Mouse (Mus musculus): Measurements from ENCODE around the gene Fat4. TPM values are rescaled to one million over a fixed set of nuclear protein-coding genes. Genes with fewer than 3 reads are reported as not detected.

Gene Fat4
- polyA plus RNA-seq, 1 experiment from 2014 or later = 22.9 TPM

DNA sequence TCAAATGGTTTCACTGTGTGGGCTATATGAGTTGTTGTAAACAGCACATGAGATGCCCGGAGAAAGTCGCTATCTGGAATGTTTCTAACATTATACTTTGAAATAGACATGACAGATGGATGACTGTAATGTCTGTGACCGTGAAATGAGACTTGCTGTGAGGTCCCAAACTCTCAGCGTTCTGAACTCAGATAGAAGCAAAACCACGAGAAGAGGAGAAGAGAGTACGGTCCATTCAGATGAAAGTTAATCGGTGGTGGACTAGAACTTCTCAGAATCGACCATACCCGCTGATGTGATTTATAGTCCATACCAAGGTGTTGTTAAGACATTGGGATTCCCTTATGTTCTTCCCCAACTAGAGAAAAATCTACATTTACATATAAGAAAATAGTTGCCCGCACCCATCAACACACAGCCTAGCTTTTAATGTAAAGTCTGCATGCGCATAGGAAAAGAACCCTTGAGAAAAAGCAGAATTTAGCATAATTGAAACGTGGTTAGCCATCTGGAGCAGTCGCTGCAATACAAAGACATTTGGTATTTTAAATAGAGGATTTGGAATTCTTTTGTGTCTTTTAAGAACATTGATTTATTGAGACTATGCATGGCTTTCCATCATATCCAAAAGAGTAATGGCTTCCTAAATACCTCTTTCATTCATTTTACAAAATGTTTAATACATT, 21.8 kb downstream of the Fat4 start:
- Histone ChIP-seq H3K4me1 (ENCODE audit: control insufficient read depth, insufficient read depth, low read length) (peaks cover 15% of the 10 kb centered on the region; the same call in 1 of the 2 replicates), H3K27ac (ENCODE audit: low read length) (no peak overlapping the region), H3K36me3 (ENCODE audit: control insufficient read depth, insufficient read depth, low read length) (no peaks in the 10 kb centered on the region), H3K27me3 (ENCODE audit: control insufficient read depth, insufficient read depth, low read length) (no peaks in the 10 kb centered on the region), H3K9me3 (ENCODE audit: control insufficient read depth, low read depth, low read length) (no peaks in the 10 kb centered on the region), H3K4me3 (ENCODE audit: low read depth, low read length) (no peak overlapping the region), H3K4me2 (replicated peaks; ENCODE audit: low read depth, low read length) (no peak overlapping the region), H3K9ac (replicated peaks; ENCODE audit: low read depth, low read length) (no peak overlapping the region)
- 62% methylated on average over 13 of the region's 13 CpGs for WGBS
- no peak for ATAC-seq (ENCODE audit: insufficient number of reproducible peaks, insufficient read depth, low FRiP score, low read depth)

DNA sequence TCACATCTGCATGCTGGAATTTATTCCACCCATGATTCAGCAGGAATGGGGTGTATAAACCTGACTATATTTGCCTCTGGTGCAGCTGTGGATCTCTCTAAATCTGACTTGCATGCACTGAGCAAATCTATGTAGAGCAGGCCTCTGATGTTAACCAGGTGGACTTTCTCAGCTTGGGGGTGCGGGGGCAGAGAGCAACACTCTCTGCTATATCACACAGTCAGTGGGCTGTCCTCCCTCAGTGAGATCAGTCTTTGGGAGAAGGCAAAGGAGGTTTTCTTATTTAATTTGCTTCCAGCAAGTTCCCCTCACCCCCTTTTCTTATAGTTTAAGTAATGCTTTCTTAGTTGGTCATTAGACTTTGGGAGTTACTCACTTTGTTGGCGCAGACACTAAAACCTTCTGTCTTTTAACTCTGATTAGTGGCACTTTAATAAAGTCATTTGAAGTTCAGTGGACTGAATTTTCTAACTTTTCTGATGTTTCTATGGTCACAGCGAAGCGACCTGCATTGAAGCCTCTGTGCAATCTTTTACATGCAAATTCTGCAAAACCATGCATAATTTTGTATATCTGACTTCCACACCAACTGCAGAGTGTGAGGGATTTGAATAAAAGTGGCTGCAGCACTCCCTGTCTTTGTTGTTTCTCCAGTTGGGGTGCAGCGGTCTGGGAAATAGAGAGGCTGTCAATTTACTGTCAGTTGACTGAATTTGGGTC, 26.2 kb downstream of the Fat4 start:
- H3K27ac ChIP-seq (ENCODE audit: low read length) = no peak overlapping the region
- peak; percentile 74; the same call in 1 of the 2 replicates for ATAC-seq (ENCODE audit: insufficient number of reproducible peaks, insufficient read depth, low FRiP score, low read depth)

DNA sequence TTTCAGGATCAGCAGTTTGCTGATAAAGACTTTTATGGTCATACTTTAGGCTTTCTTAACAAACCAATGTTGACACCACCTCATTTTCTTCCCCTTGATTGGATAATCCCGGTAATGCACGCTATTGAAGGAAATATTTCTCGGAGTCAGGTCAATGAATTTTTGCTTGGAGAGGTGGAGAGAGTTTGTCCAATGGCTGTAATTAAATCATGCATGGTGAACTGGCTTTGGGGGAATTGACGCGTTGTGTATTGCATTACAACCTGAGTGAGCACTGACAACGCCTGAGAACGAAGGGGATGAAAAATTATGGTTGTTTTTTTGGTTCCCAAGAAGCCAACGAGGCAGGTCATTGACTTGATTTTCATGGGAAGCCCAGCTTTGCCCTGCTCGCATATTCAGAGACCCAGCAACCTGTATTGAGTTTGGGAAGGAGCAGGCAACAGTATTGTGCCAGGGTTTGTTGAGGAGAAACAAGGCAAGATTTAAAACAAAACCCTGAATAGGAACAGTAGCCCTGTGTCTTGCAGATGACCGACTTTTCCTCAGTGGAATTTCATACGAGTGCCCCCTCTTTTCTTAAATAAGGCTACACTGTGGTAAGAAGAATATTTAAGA, 26.9 kb downstream of the Fat4 start:
- Histone ChIP-seq H3K4me3 (ENCODE audit: low read depth, low read length) (no peak overlapping the region), H3K4me2 (replicated peaks; ENCODE audit: low read depth, low read length) (no peak overlapping the region), H3K27ac (ENCODE audit: low read length) (no peak overlapping the region), H3K36me3 (ENCODE audit: control insufficient read depth, insufficient read depth, low read length) (no peaks in the 10 kb centered on the region), H3K27me3 (ENCODE audit: control insufficient read depth, insufficient read depth, low read length) (no peaks in the 10 kb centered on the region), H3K9me3 (ENCODE audit: control insufficient read depth, low read depth, low read length) (no peaks in the 10 kb centered on the region), H3K4me1 (ENCODE audit: control insufficient read depth, insufficient read depth, low read length) (peaks cover 10% of the 10 kb centered on the region; the same call in 1 of the 2 replicates), H3K9ac (replicated peaks; ENCODE audit: low read depth, low read length) (no peak overlapping the region)
- WGBS = 68% methylated on average over 11 of the region's 11 CpGs
- no peak for ATAC-seq (ENCODE audit: insufficient number of reproducible peaks, insufficient read depth, low FRiP score, low read depth)

More for the DNA sequence above, 26.2 kb downstream of the Fat4 start:
- Histone ChIP-seq H3K9ac (replicated peaks; ENCODE audit: low read depth, low read length) (no peak overlapping the region), H3K4me1 (ENCODE audit: control insufficient read depth, insufficient read depth, low read length) (peaks cover 11% of the 10 kb centered on the region; the same call in 1 of the 2 replicates), H3K4me2 (replicated peaks; ENCODE audit: low read depth, low read length) (no peak overlapping the region), H3K9me3 (ENCODE audit: control insufficient read depth, low read depth, low read length) (no peaks in the 10 kb centered on the region), H3K4me3 (ENCODE audit: low read depth, low read length) (no peak overlapping the region), H3K36me3 (ENCODE audit: control insufficient read depth, insufficient read depth, low read length) (no peaks in the 10 kb centered on the region), H3K27me3 (ENCODE audit: control insufficient read depth, insufficient read depth, low read length) (no peaks in the 10 kb centered on the region)
- WGBS = 50% methylated on average over 5 of the region's 5 CpGs

DNA sequence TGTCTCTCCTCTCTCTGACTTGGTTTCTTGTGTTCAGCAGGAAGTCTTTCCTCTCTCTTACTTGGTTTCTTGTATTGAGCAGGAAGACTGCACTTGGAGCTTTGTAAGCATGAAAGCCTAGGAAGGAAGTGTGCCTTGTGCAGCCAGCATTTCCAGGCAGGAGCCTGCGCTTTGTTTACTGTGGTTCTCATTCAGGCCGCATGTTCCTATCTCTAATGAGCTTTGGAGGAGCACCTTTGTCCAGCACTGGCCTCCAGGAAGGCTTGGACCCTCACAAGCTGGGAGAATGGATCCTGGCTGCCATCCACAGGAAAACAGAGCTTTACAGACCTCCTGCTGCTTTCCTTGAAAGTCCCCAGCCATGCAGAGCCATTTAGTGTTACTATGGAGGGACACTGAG, 32.2 kb downstream of the Fat4 start:
- Histone ChIP-seq H3K9me3 (ENCODE audit: control insufficient read depth, low read depth, low read length) (no peaks in the 10 kb centered on the region), H3K4me3 (ENCODE audit: low read depth, low read length) (no peak overlapping the region), H3K4me2 (replicated peaks; ENCODE audit: low read depth, low read length) (no peak overlapping the region), H3K27me3 (ENCODE audit: control insufficient read depth, insufficient read depth, low read length) (no peaks in the 10 kb centered on the region), H3K4me1 (ENCODE audit: control insufficient read depth, insufficient read depth, low read length) (peaks cover 5% of the 10 kb centered on the region; the same call in 1 of the 2 replicates), H3K36me3 (ENCODE audit: control insufficient read depth, insufficient read depth, low read length) (no peaks in the 10 kb centered on the region), H3K27ac (ENCODE audit: low read length) (no peak overlapping the region), H3K9ac (replicated peaks; ENCODE audit: low read depth, low read length) (no peak overlapping the region)
- no peak for ATAC-seq (ENCODE audit: insufficient number of reproducible peaks, insufficient read depth, low FRiP score, low read depth)
- 71% methylated on average over 2 of the region's 2 CpGs for WGBS

DNA sequence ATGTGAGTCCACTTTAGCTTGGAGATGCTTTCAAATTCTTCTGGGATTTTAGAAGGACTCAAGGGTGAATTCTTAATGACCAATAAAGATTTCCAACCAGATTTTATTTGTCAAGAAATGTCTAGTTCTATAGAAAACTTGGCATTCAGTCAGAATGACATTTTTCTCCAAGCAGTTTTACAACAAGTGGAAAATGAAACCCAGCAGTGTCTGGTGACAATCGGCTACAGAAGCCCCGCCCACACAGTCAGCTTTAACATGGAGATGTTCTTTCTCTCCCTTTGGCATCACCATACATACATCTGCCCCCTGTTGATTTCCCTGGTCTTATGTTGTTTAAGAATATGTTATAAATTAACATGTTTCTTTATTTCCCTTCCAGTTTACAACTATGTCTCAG, 34.3 kb downstream of the Fat4 start:
- Histone ChIP-seq H3K4me3 (ENCODE audit: low read depth, low read length) (no peak overlapping the region), H3K4me2 (replicated peaks; ENCODE audit: low read depth, low read length) (no peak overlapping the region), H3K9ac (replicated peaks; ENCODE audit: low read depth, low read length) (no peak overlapping the region), H3K27me3 (ENCODE audit: control insufficient read depth, insufficient read depth, low read length) (no peaks in the 10 kb centered on the region), H3K9me3 (ENCODE audit: control insufficient read depth, low read depth, low read length) (no peaks in the 10 kb centered on the region), H3K4me1 (ENCODE audit: control insufficient read depth, insufficient read depth, low read length) (peaks cover 5% of the 10 kb centered on the region; the same call in 1 of the 2 replicates), H3K27ac (ENCODE audit: low read length) (no peak overlapping the region), H3K36me3 (ENCODE audit: control insufficient read depth, insufficient read depth, low read length) (no peaks in the 10 kb centered on the region)
- 57% methylated on average over 2 of the region's 2 CpGs for WGBS
- ATAC-seq (ENCODE audit: insufficient number of reproducible peaks, insufficient read depth, low FRiP score, low read depth) = no peak

DNA sequence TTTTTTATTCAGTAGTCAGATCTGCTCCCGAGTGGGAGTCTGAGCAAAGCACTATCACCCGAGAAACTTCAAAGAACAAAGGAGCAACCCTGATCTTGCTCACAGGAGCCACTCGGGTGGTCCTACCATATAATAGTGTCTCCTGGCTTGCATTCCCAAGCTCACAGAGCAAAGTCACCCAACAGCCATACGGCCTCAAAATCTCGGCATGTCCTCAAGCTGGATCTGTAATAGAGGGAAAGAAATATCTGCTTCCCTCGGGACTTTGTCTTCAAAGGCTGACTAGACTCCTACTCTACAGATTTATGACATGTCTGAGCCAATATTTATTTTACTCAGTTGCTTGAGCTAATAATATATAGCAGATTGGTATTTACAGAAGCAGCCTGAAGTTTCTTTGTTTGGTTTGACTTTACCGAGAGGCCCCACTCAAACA, 36.5 kb downstream of the Fat4 start:
- no peak overlapping the region for H3K4me3 ChIP-seq (ENCODE audit: low read depth, low read length)
- no peaks in the 10 kb centered on the region for H3K9me3 ChIP-seq (ENCODE audit: control insufficient read depth, low read depth, low read length)
- ATAC-seq (ENCODE audit: insufficient number of reproducible peaks, insufficient read depth, low FRiP score, low read depth) = no peak
- H3K4me1 ChIP-seq (ENCODE audit: control insufficient read depth, insufficient read depth, low read length) = peaks cover 5% of the 10 kb centered on the region; the same call in 1 of the 2 replicates
- H3K36me3 ChIP-seq (ENCODE audit: control insufficient read depth, insufficient read depth, low read length) = no peaks in the 10 kb centered on the region
- no peak overlapping the region for H3K9ac ChIP-seq (replicated peaks; ENCODE audit: low read depth, low read length)
- 33% methylated on average over 7 of the region's 7 CpGs for WGBS
- H3K27me3 ChIP-seq (ENCODE audit: control insufficient read depth, insufficient read depth, low read length) = no peaks in the 10 kb centered on the region
- no peak overlapping the region for H3K27ac ChIP-seq (ENCODE audit: low read length)
- H3K4me2 ChIP-seq (replicated peaks; ENCODE audit: low read depth, low read length) = no peak overlapping the region

DNA sequence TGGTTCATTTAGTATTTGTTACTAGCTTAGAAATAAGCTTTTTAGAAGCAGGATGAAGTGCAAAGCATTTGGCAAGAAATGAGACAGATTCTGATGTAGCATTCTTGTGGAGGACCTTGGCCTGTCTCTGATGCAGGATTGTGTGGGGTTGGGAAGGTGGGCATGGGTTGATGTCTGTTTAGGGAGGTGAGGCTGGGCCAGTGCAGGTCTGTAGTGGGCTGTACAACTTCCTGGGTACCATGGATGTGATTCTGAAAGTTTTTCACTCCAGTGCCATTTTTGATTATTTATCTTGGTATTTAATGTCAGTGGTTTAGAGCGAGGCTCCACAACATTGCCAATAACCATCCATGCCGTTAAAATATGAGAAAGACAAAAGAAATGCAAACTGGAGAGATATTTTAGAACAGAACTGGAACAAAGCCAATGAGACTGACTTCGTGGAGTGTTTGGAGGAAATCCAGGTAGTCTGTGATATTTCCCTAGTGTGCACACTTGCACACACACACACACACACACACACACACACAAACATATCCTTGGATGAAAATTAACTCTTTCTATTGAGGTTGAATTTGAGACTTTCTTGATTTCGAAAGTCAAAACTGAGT, 41.4 kb downstream of the Fat4 start:
- peak overlapping the region; percentile 34; the same call in 1 of the 2 replicates for H3K27ac ChIP-seq (ENCODE audit: low read length)
- no peaks in the 10 kb centered on the region for H3K9me3 ChIP-seq (ENCODE audit: control insufficient read depth, low read depth, low read length)
- 35% methylated on average over 4 of the region's 4 CpGs for whole genome bisulfite sequencing
- H3K4me1 ChIP-seq (ENCODE audit: control insufficient read depth, insufficient read depth, low read length) = no peaks in the 10 kb centered on the region
- H3K27me3 ChIP-seq (ENCODE audit: control insufficient read depth, insufficient read depth, low read length) = no peaks in the 10 kb centered on the region
- H3K9ac ChIP-seq (replicated peaks; ENCODE audit: low read depth, low read length) = no peak overlapping the region
- H3K4me2 ChIP-seq (replicated peaks; ENCODE audit: low read depth, low read length) = no peak overlapping the region
- no peaks in the 10 kb centered on the region for H3K36me3 ChIP-seq (ENCODE audit: control insufficient read depth, insufficient read depth, low read length)
- no peak for ATAC-seq (ENCODE audit: insufficient number of reproducible peaks, insufficient read depth, low FRiP score, low read depth)
- no peak overlapping the region for H3K4me3 ChIP-seq (ENCODE audit: low read depth, low read length)

DNA sequence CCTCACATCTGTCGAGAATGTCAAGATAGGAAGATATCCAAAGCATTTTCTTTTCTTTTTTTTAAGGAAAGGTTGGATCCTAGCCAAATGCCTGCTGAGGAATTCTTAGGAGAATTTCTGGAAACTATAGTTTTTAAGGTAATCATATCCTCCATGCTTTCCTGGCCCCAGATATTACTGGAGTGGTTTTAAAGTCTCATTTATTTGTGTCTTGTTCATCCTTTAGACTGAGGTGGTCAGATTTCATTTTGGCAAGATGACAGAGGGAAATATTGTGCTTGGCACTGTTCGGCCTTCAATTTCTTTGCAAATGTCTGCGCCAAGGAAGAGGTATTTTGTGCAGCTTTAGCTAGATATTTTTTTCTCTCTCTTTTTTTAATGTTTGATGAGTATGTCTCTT, 42.0 kb downstream of the Fat4 start:
- 50% methylated on average over 3 of the region's 3 CpGs for WGBS

More for the DNA sequence above, 42.0 kb downstream of the Fat4 start:
- no peaks in the 10 kb centered on the region for H3K36me3 ChIP-seq (ENCODE audit: control insufficient read depth, insufficient read depth, low read length)
- no peaks in the 10 kb centered on the region for H3K9me3 ChIP-seq (ENCODE audit: control insufficient read depth, low read depth, low read length)
- H3K9ac ChIP-seq (replicated peaks; ENCODE audit: low read depth, low read length) = no peak overlapping the region
- H3K27me3 ChIP-seq (ENCODE audit: control insufficient read depth, insufficient read depth, low read length) = no peaks in the 10 kb centered on the region
- H3K4me3 ChIP-seq (ENCODE audit: low read depth, low read length) = no peak overlapping the region
- H3K4me1 ChIP-seq (ENCODE audit: control insufficient read depth, insufficient read depth, low read length) = no peaks in the 10 kb centered on the region
- H3K27ac ChIP-seq (ENCODE audit: low read length) = no peak overlapping the region
- H3K4me2 ChIP-seq (replicated peaks; ENCODE audit: low read depth, low read length) = no peak overlapping the region
- ATAC-seq (ENCODE audit: insufficient number of reproducible peaks, insufficient read depth, low FRiP score, low read depth) = no peak
